Mouse (Mus musculus) heart, postnatal 25 days (tissue): Measurements from ENCODE around the gene Arid3a. TPM values are rescaled to one million over a fixed set of nuclear protein-coding genes. Genes with fewer than 3 reads are reported as not detected.
"Not testable (repeated sequence)": the region's sequence is repeated elsewhere in the genome, so short reads cannot be mapped to it uniquely, and the experiment has no call there.

Experiments used
- DNase-seq: peaks from one replicate; pipeline ENCODE4 v3.0.0; 2022; ENCODE audit warnings: low spot score
- intact Hi-C: fragments of 180-260 bp; cut with DNase I; formaldehyde crosslinking; loops from one replicate; pipeline ENCODE4 v1.15.1; 2025
- total RNA-seq, 2 experiments: library from RNA; stranded (reverse); gene quantifications; 2 replicates each; pipeline ENCODE4 v1.2.3; 2021

Gene Arid3a
- 1 to 10 TPM; 1.9 to 2.0 TPM for total RNA-seq

DNA sequence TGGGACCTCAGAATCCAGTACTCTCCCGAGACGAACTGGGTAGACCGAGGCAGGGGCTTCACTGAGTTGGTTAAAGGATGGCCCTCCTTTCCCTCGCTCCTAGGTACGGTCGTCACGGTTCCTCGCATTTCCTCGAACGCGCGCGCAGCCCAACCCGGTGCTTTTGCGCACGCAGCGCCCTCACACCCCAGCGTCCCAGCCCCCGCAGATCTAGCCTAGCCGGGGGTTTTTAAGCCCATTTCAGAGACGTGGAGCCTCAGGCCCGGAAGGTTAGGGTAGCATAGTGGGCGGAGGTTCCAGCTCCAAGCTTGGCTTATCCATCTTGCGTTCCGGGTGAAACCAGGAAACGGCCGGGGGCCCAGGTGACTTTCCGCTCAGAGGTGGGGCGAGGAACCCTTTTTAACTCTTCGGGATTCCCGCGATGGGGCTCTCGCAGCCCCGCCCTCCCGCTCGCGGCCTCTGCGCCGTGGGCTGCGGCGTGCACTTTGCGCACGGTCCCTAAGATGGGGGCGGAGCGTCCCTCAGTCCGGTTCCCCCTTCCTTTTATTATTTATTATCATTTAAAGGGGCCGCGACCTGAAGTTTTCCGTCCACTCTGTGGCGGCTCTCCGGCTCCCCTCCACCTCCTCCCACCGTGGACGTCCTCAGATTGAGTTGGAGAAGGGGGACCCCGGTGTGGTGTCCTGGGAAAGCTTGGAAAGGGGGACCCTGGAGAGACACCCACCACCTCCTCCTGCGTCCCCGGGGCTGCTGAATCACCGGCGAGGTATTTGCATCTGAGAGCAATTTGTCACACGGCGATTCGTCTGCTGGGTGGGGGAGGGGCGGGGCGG, at the start of gene Arid3a:
Gene Arid3a (plus strand): TSS at position 553 of the 833 bp plus-strand sequence.
- DNase-seq: peak; percentile 80
- intact Hi-C loops: loop anchor here (2.0 kb wide), 1 partner anchor 190 kb away; no protein-coding TSS in a partner anchor

DNA sequence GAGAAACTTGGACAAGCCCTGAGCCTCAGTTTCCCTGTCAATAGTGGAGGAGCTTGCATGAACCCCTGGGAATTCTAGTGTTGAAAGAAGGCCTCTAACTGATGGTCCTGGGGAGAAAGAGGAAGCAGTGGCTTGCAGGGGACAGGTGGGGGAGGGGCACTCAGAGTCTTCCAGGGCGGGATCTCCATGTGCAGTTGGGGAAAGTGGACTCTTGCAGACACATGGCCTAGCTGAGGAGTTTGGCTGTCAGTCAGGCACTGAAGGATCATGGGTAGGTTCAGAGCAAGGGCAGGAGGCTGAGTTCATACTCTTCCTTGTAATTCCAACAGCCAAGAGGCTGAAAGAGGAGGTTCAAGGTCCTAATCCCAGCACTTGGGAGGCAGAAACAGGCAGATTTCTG, 49.7 kb upstream of the Arid3a start:
- no peak for DNase-seq
- intact Hi-C loops: no loop called here

DNA sequence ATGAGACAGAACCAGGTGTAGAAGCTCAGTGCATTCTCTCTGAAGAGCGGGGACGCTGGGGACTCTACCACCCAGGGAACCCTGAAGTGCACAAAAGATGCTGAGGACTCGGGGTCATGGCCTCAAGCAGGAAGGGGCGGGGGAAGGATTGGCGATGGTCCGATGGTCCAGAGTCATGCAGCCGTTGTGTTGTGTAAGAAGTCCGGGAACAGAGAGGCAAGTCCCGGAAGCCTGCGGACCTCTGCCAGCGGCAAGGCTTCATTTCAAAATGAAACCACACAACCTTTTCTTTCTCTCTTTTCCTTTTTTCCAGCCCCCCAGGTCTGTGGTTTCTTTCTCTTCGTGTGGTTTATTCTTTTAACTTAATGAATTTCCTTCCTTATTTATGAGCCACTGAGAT, 49.1 kb upstream of the Arid3a start:
- intact Hi-C loops: no loop called here
- DNase-seq: peak; percentile 50

DNA sequence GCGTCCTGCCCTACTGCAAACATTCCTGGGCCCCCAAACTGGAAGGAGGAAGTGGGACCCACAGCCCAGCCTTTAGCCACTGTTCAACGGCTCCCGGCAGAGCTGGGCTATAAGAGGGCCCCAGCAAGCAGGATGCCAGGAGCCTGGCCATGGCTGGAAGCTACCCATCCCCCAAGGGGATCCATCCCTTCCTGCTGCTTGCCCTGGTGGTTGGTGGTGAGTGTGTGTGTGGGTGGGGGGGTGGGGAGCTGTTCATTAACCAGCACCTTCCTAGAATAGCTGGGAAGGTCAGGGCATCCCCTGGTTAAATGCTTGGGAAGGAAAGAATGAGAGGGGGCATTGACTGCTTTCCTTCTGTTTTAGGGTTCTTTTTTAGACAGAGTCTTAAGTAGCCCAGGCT, 47.3 kb upstream of the Arid3a start:
- DNase-seq: no peak
- intact Hi-C loops: no loop called here

DNA sequence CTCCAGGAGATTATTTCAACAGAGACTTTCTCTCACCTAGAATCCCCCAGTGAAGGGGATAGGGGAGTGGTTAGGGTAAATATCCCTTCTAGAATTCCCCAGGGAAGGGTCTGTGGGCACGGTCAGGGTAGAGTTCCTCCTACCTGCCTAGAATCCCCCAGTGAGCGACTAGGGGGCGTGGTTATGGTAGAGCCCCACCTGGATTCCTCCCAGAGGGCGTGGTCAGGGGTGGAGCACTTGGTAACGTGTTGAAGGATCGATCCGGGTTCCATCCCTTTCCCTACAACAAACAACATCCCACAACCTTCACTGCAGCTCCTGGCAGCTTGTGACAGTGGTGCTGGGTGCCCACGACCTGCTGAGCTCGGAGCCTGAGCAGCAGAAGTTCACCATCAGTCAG, 46.1 kb upstream of the Arid3a start:
- no peak for DNase-seq
- intact Hi-C loops: no loop called here

DNA sequence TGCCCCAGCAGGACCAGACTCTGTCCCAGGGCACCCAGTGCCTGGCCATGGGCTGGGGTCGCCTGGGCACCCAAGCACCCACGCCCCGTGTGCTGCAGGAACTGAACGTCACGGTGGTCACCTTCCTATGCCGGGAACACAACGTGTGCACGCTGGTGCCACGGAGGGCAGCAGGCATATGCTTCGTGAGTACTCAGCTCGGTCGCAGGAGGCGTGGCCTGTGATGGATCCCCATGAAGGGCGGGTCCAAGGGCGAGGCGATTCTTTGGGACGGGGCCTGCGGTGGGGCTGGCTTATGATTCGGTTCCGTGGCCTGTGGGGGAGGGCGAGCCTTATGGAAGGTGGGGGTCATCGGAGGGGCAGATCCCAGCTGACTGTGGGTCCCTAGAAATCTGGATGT, 44.9 kb upstream of the Arid3a start:
- no peak for DNase-seq
- intact Hi-C loops: loop anchor here (2.0 kb wide), 1 partner anchor 47 kb away; no protein-coding TSS in a partner anchor

DNA sequence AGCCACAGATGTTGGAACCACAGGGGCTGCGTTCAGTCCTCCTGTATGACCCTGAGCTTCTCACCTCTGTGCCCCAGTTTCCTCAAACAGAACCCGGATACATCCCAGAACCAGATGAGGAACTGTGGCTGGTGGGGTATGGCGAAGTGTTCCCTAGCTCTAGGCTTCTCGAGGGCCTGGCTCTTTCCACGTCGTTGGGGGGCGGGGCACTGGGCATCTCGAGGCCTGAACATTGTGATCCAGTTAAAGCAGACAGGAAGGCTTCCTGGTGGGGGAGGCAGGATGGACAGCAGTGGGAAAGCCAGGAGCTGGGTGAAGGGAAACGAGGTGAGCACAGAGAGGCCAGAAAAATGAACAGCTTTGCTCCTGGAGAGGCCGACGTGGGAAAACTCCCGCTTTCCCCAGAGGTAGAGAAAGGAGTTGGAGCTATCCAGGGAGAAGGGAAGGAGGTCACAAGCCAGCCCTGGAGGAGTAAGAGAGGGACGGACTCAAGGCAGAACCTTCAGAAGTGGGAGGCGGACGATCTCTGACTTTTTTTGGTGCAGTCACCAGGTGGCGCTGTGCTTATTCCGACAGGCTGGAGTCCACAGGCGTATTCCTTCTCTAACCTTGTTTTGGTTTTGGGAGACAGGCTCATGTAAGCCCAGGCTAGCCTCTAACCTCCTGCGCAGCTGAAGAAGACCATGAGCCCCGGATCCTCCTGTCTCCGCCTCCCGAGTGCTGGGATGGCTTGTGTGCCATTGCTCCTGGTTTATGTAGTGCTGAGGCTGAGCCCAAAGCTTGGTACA, 43.4 kb upstream of the Arid3a start:
- DNase-seq: no peak
- intact Hi-C loops: loop anchor here (2.0 kb wide), 2 partner anchors 41 to 49 kb away; no protein-coding TSS in a partner anchor

DNA sequence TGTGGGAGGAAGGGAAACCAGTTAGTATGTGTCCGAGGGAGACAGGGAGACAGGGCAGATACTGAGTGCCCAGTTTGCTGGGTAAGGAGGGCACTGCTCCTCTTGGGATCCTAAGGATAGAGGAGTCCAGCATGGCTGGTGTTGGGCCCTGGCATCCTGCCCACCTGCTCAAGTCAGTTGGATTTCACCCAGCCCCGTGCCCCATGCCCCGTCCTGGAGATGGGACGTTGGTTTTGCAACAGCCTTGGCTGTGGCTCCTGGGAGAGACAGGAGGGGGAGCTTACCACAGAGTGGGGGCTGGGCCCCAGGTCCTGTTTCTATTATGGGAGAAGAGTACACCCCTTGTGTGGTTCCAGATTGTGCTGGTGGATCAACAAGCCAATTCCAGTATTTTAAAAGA, 42.4 kb upstream of the Arid3a start:
- intact Hi-C loops: loop anchor here (2.0 kb wide), 1 partner anchor 40 kb away; no protein-coding TSS in a partner anchor
- DNase-seq: no peak

DNA sequence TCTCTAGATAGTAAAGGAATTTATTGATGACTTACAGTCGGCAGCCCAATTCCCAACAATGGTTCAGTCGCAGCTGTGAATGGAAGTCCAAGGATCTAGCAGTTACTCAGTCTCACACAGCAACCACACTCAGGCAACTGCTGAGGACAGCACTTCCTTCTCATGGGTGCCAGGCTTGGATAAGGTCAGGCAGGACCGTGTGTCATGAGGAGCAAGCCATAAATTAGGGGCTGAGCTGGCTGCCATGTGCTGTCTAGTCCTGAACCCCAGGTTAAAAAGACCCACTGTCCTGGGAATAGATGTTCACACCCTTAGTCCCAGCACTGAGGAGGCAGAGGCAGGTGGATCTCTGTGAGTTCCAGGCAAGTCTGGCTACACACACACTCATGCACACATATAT, 41.9 kb upstream of the Arid3a start:
- DNase-seq: not testable (repeated sequence)
- intact Hi-C loops: loop anchor here (2.0 kb wide), 1 partner anchor 40 kb away; no protein-coding TSS in a partner anchor

DNA sequence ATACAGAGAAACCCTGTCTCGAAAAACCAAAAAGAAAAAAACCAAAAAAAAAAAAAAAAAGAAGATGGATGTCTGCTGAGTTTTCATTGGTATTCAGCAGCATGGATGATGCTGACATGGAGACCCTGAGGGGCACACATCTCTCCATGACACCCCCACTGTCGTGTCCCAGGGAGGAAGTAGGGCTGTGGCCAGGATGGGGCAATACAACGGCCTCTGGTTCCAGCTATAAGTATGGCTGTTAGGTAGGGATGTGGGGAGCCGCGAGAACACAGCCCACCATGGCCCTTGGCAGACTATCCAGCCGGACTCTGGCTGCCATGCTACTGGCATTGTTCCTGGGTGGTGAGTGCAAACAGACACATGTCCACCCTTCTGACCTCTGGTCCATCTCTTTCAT, 40.8 kb upstream of the Arid3a start, which contains the start of gene Elane:
Gene Elane (plus strand): TSS at position 194 of the 400 bp plus-strand sequence.
- no peak for DNase-seq
- intact Hi-C loops: no loop called here

DNA sequence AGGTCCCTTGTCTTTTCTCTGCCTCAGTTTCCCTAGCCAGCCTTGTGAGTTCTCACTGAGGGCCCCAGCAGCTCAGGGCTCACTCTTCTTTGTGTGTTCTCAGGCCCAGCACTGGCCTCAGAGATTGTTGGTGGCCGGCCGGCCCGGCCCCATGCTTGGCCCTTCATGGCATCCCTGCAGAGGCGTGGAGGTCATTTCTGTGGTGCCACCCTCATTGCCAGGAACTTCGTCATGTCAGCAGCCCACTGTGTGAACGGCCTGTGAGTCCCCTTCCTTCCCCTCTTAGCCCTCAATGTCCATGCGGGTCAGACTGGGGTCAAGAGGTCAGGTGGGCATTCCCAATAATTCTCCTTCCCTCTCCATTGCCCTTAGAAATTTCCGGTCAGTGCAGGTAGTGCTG, 40.2 kb upstream of the Arid3a start:
- intact Hi-C loops: no loop called here
- no peak for DNase-seq

DNA sequence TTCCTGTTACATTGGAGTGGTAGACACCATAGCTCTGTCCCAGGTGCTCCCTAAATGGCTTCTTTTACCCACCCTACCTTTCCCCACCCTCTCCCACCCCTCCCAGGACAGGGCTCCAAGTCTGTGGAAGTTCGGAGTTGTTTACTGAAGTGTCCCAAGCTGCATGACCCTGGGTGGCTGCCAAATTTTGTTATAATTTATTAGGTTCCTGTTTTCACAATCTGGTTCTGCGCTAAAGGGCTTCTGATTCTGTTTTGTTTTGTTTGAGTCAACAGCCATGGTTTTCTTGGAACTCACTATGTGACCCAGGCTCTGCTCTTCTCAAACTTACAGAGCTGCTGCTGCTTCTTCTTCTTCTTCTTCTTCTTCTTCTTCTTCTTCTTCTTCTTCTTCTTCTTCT, 37.5 kb upstream of the Arid3a start:
- no peak for DNase-seq
- intact Hi-C loops: no loop called here

DNA sequence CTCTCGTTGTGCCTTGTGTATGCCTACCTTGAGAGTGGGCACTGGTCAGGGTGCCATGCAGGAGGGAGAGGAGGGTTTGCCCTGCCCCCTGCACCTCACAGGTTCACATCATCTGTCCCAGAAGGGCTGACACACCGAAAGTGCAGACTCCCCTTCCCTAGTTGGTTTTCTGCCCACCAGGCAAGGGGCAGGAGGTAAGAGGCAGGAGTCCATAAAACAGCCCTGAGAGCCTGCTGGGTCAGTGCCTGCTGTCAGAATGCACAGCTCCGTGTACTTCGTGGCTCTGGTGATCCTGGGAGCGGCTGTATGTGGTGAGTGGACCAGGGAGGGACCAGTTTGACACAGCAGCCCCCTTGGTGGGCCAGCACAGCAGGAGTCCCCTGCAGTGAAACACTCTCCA, 36.2 kb upstream of the Arid3a start, which contains the start of gene Cfd:
Gene Cfd (plus strand): TSS at position 184 of the 400 bp plus-strand sequence.
- no peak for DNase-seq

DNA sequence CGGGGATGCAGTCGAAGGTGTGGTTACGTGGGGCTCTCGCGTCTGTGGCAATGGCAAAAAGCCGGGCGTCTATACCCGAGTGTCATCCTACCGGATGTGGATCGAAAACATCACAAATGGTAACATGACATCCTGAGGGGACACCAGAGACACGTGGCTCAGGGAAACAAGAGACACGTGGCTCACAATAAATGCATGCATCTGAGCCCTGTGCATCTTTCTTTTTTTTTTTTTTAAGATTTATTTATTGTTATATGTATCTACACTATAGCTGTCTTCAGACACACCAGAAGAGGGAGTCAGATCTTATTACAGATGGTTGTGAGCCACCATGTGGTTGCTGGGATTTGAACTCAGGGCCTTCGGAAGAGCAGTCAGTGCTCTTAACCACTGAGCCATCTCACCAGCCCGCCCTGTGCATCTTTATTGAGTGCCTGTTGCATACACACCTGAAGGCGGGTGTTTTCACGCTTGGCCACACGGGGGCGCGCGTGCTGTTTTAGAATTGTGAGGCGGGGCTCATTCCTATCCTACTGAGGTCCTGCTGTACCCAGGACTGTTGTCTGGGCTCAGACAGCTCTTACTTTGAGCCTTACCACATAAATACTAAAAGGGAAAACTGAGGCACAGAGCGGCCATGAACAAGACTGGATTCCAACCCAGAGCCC, 34.3 kb upstream of the Arid3a start:
- intact Hi-C loops: loop anchor here (1.0 to 2.0 kb wide), 2 partner anchors 33 to 62 kb away; no protein-coding TSS in a partner anchor
- not testable (repeated sequence) for DNase-seq

More for the DNA sequence above, 36.2 kb upstream of the Arid3a start, which contains the start of gene Cfd:
- intact Hi-C loops: no loop called here

DNA sequence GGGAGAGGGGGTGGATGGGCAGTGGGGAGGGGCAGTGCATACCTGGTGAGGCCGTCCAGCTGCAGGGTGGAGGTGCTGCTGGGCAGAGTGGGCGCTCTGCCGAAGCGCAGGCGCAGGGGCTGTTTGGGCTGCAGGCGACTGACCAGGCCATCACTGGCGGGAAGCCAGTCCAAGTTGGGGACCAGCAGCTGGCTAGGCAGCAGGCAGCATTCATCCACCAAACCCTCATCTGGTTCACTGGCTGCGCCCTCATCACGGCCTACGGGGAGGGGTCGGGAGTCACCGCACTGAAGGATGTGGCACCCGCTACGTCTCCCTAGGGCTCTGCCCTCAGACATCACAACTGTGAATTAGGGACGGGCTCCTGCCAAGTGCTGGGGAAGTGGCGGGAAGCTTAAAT, 30.5 kb upstream of the Arid3a start:
- no peak for DNase-seq
- intact Hi-C loops: no loop called here

DNA sequence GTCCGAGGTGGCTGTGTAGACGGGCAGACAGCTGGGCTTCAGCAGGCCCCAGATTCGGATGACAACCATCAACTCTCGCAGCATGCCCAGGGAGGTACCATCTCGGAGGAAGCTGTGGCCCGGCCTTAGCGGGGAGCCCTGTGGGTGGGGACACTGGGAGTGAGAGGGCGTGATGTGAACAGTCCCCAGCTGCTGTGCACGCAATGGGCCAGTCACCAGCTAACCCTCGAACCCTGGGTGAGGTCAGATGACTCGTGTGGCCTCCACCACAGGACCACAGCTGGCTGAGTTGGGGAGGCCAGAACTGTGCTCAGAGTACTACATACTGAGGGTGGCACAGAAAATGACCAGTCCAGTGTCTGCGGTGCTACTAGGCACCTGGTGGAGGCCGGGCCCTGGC, 30.0 kb upstream of the Arid3a start:
- DNase-seq: no peak
- intact Hi-C loops: no loop called here

DNA sequence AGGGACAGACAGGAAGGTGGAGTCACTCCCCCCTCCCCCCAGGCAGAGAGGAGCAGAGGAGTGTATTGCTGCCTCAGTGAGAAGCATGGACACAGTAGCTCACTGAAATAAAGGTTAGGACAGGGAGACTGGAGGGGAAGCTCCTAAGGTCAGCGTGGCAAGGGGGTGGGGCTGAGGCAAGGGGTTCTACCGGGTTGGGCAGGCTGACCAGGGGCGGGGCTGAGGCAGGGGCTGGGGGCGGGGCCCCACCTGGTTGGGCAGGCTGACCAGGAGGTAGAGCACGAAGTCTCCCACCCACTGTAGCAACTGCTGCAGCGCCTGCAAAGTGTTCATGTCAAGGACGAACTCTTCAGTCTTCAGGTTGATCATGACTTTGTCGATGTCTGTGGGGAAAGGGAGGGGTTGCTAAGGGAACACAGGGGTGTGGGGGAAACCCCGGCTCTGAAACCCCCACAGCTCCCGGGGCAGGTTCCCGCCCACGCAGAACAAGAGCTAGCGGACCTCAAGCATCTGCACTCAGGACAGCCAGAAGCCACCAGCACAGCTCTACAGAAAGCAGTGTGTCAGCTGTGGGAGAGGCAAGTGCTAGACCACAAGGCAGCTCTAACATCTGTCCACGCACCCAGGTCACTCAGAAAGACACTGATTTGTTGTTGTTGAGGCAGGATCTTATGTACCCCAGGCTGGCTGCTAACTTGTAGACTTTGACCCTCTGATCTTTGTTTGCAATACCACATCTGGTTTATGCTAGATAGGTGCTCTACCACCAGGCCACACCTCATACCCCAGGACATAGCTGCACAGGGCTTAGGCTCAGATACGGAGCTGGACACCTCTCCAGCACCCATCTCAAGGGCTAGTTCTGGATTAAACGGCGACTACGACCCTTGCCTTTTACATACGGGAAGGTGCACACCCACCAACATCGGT, 29.3 kb upstream of the Arid3a start:
- no peak for DNase-seq
- intact Hi-C loops: no loop called here

DNA sequence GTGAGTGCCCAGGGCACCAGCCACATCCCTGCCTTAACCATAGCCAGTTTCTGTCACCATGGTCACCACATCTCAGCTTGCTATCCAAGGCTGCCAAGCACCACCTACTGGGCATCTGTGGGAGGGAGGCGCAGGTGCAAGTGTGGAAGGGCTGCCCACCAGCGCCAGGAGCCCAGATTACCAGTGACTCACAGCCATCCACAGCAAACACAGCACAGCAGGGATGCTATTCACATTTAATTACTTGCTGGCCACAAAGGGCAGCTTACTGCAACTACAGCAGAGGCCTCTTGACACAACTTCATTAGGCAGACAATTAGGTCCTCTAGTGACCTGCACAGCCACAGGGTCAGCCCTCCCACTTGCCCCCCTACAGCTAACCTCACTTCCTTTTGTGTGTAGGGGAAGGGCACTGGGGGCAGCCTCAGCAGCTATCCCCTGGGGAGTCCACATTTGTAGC, 25.9 kb upstream of the Arid3a start:
- intact Hi-C loops: no loop called here
- DNase-seq: no peak

DNA sequence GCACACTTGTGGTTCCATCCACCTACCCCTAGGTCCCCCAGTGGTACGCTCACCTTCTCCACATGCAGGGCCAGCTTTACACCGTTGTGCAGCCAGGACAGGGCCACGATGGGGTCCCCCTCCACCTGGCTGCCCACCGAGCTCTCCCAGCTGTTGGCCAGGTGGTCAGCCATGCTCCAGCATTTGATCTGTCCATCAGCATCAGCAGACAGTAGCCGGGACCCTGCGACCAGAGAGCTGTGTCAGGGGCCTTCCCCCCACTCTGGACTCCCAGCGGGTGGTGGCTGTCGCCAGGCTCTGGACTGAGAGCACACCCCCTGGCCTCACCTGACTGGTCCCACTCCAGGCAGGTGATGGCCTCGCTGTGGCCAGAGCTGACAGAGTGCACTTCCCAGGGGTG, 20.1 kb upstream of the Arid3a start:
- intact Hi-C loops: no loop called here
- no peak for DNase-seq
